Mouse (Mus musculus) hindbrain, embryonic 11.5 days (tissue): ENCODE measurements around the gene Atp5g2. TPM values are rescaled to one million over a fixed set of nuclear protein-coding genes. Genes with fewer than 3 reads are reported as not detected.
"Not testable (repeated sequence)": the region's sequence is repeated elsewhere in the genome, so short reads cannot be mapped to it uniquely, and the experiment has no call there.

Experiments used
- ATAC-seq: fragments of 200-750 bp; cut with Nextera tagmentation; 2 replicates; pipeline ENCODE4 v1.8.0; 2017; ENCODE audit warnings: mild to moderate bottlenecking, moderate TSS enrichment, moderate library complexity; ENCODE audit not compliant: low FRiP score
- DNase-seq: peaks from one replicate; pipeline ENCODE4 v3.0.0-alpha.2; 2015; ENCODE audit warnings: low spot score
- H3K27ac ChIP-seq: fragments of 300-500 bp; sonication (generic); 2 replicates; pipeline ENCODE4 v1.5.1; 2014; ENCODE audit warnings: mild to moderate bottlenecking, low read depth, low read length
- H3K27me3 ChIP-seq: fragments of 300-500 bp; sonication (generic); 2 replicates; pipeline ENCODE4 v1.6.1; 2014; ENCODE audit warnings: mild to moderate bottlenecking, low read length, moderate library complexity, mixed read lengths; ENCODE audit not compliant: control insufficient read depth, insufficient read depth
- H3K36me3 ChIP-seq: fragments of 300-500 bp; sonication (generic); 2 replicates; pipeline ENCODE4 v1.6.1; 2014; ENCODE audit warnings: mild to moderate bottlenecking, low read length, moderate library complexity, mixed read lengths; ENCODE audit not compliant: control insufficient read depth, insufficient read depth
- H3K4me1 ChIP-seq: fragments of 300-500 bp; sonication (generic); replicated peaks from 2 replicates; pipeline ENCODE4 v1.6.1; 2014; ENCODE audit warnings: low read length, mixed read lengths; ENCODE audit not compliant: control insufficient read depth, insufficient read depth
- H3K4me2 ChIP-seq: fragments of 300-500 bp; sonication (generic); replicated peaks from 2 replicates; pipeline ENCODE4 v1.6.1; 2014; ENCODE audit warnings: mild to moderate bottlenecking, low read depth, low read length
- H3K4me3 ChIP-seq: fragments of 300-500 bp; sonication (generic); 2 replicates; pipeline ENCODE4 v1.5.1; 2014; ENCODE audit warnings: low read depth, low read length
- H3K9ac ChIP-seq: fragments of 300-500 bp; sonication (generic); 2 replicates; pipeline ENCODE4 v1.6.1; 2014; ENCODE audit warnings: low read depth, low read length
- H3K9me3 ChIP-seq: fragments of 300-500 bp; sonication (generic); 2 replicates; pipeline ENCODE4 v1.6.1; 2016; ENCODE audit warnings: low read length; ENCODE audit not compliant: control insufficient read depth
- WGBS: fragments of 180-500 bp; shearing (Covaris S2); extraction: QIAGEN DNeasy Blood & Tissue Kit; methylation state at CpG from one replicate; pipeline ENCODE4 v1.1.7; 2014; 5-methylcytosine and 5-hydroxymethylcytosine counted together
- polyA plus RNA-seq: library from polyadenylated mRNA; unstranded; fragments of >200 nt; fragmentation: Nextera tagmentation; extraction: Ambion mirVana; gene quantifications from 2 replicates; pipeline ENCODE4 v1.2.1, GENCODE M21; 2014

Atp5g2 gene
- polyA plus RNA-seq, 1 experiment from 2014 or later: 66.0 TPM

DNA sequence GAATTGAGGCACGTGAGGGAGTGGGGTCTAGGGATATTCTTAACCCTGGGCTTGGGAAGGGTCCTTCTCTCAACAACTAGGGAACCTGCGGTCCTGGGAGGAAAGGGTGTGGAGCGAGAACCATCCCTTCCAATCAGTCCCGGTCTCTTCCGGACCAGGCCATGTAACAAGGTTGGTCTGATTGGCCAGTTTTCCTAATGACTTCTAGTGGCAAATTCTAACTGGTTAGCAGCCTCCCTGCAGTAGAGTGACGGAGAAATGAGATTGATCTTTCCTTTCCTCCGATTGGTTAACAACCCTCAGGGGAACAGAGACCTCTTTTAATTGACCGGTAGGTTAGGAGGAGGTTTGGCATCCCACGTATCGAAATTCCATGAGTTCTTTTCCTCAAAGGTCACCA is 1.4 kb upstream of the Atp5g2 start:
- Histone ChIP-seq H3K4me2 (peak overlapping the region; percentile 61), H3K4me1 (peaks cover 8% of the 10 kb centered on the region; the same call in 1 of the 2 replicates), H3K9ac (no peak overlapping the region), H3K27ac (peak overlapping the region; percentile 99), H3K4me3 (no peak overlapping the region), H3K9me3 (no peaks in the 10 kb centered on the region), H3K27me3 (no peaks in the 10 kb centered on the region), H3K36me3 (no peaks in the 10 kb centered on the region)
- 4% methylated on average over 10 of the region's 10 CpGs for WGBS
- ATAC-seq (peak; percentile 38), DNase-seq (peak; percentile 71)

DNA sequence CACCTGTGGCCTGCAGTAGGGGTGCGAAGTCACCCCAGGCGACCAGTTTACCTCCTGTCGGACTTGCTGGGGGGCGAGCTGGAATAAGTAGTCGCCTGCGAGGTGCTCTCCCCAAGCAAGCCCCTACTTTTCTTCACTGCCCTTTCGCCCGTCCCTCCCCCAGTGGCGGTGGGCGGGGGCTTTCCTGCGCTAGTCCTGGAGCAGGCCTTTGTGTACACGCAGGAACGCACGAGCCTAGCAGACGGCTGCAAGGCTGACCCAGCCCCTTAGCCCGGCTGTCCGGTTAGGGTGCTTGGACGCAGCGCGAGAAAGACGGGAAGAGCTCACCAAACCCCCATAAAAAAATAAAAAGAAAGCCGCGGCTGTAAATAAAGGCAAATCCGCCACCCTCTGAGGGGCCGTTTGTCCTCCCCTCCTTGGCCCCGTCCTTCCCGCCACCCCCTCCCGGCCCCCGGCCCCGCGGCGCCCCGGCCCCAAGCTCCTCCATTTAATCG is 384 bp downstream of the Atp5g2 start:
- H3K4me1 ChIP-seq: peaks cover 8% of the 10 kb centered on the region; the same call in 1 of the 2 replicates
- no peaks in the 10 kb centered on the region for H3K9me3 ChIP-seq
- DNase-seq (peak; percentile 86), ATAC-seq (peak; percentile 77)
- WGBS: 0% methylated on average over 32 of the region's 34 CpGs
- peak overlapping the region; percentile 99 for H3K27ac ChIP-seq
- peak overlapping the region; percentile 93 for H3K9ac ChIP-seq
- H3K27me3 ChIP-seq: no peaks in the 10 kb centered on the region
- peak overlapping the region; percentile 42 for H3K4me3 ChIP-seq
- H3K4me2 ChIP-seq: peak overlapping the region; percentile 61
- H3K36me3 ChIP-seq: peaks cover 2% of the 10 kb centered on the region; the same call in 1 of the 2 replicates

DNA sequence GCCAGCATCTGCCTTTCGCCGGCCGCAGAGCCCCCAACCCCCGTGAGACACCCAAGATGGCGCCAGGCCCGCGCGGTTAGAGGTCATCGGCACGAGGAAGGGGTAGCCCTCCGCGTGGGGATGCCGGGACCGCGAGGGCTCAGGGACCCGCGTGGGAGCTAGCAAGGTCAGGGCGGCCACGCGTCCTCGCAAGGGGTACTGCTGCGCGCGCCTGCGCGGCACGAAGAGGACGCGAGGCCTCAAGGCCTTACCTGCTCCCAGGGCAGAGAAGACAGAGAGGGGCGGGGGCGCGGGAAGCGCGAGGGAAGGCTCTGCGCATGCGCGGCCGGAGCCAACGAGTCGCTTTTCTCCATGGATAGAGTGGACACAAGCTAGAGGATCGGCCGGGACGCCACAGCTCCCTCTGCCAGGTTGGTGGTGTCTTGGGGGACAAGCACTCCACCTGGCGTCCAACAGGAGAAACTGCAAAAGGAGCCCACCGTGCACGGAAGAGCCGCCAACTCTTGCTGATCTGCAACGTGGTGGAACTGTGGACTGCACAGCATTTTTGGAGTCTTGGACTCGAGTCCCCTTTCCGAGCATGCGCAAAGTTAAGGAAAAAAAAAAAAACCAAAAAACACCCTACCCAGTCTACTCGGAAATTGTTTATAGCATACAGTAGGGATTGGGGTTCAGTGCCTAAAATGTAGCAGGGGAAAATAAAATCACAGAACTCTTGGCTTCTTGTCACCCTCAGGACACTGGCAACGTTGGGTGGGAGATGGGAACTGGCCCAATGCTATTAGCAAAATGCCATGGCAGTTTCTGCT is 1.2 kb downstream of the Atp5g2 start:
- ATAC-seq: peak; percentile 91

DNA sequence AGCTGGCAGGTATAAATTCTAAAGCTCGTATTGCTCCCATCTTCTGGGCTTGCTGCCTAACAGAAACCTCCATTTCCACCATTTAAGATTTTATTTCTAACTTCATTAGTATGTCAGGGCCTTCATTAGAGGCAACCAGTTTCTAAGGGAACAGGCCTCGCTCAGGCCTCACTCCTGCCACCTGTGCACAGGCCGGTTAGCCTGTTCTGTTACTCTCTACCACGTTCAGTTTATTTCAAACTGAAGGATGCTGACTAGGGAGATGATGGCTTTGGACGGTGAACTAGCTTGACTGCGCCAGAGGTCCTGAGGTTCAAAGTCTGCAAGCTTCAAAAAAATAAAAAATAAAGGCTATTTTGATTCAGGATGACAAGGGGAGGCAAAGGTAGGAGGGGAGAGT is 1.9 kb downstream of the Atp5g2 start:
- peak overlapping the region; percentile 97 for H3K9ac ChIP-seq
- peaks cover 5% of the 10 kb centered on the region; the same call in 1 of the 2 replicates for H3K36me3 ChIP-seq
- peaks cover 8% of the 10 kb centered on the region; the same call in 1 of the 2 replicates for H3K4me1 ChIP-seq
- peak overlapping the region; percentile 79 for H3K27ac ChIP-seq
- ATAC-seq (no peak), DNase-seq (no peak)
- WGBS: 13% methylated on average over 6 of the region's 6 CpGs
- H3K9me3 ChIP-seq: no peaks in the 10 kb centered on the region
- peak overlapping the region; percentile 72 for H3K4me2 ChIP-seq
- no peaks in the 10 kb centered on the region for H3K27me3 ChIP-seq
- peak overlapping the region; percentile 63 for H3K4me3 ChIP-seq

More for the DNA sequence above, 1.2 kb downstream of the Atp5g2 start:
- H3K9me3 ChIP-seq: no peaks in the 10 kb centered on the region
- H3K27ac ChIP-seq: peak overlapping the region; percentile 99
- WGBS: under 1% methylated on average over 53 of the region's 53 CpGs
- H3K4me2 ChIP-seq: peak overlapping the region; percentile 72
- H3K9ac ChIP-seq: peak overlapping the region; percentile 97
- H3K27me3 ChIP-seq: no peaks in the 10 kb centered on the region
- peak overlapping the region; percentile 63 for H3K4me3 ChIP-seq
- peaks cover 2% of the 10 kb centered on the region; the same call in 1 of the 2 replicates for H3K36me3 ChIP-seq
- H3K4me1 ChIP-seq: peaks cover 8% of the 10 kb centered on the region; the same call in 1 of the 2 replicates
- peak; percentile 99 for DNase-seq

DNA sequence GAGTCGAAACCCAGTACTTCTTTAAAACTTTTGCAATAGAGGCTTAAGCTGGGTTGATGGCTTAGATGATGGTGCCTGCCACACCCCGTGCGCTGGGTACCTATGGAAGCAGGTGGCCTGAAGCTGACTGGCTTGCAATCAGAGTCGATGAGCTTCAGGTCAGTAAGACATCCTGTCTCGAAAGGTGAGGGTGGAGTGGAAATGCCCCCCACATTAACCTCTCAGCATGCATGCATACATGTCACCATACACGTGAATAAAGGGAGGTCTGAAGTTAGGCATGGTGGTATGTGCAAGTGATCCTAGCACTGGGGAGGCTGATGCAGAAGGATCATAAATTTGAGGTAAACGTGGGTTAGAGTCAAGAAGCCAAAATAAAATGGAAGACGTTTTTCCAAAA is 2.6 kb downstream of the Atp5g2 start:
- DNase-seq (no peak), ATAC-seq (no peak)
- Histone ChIP-seq H3K27me3 (no peaks in the 10 kb centered on the region), H3K36me3 (peaks cover 5% of the 10 kb centered on the region), H3K4me3 (no peak overlapping the region), H3K9ac (no peak overlapping the region), H3K9me3 (no peaks in the 10 kb centered on the region), H3K4me1 (peaks cover 8% of the 10 kb centered on the region; the same call in 1 of the 2 replicates), H3K4me2 (no peak overlapping the region; the same call in 1 of the 2 replicates), H3K27ac (no peak overlapping the region)
- WGBS: 91% methylated on average over 8 of the region's 8 CpGs

DNA sequence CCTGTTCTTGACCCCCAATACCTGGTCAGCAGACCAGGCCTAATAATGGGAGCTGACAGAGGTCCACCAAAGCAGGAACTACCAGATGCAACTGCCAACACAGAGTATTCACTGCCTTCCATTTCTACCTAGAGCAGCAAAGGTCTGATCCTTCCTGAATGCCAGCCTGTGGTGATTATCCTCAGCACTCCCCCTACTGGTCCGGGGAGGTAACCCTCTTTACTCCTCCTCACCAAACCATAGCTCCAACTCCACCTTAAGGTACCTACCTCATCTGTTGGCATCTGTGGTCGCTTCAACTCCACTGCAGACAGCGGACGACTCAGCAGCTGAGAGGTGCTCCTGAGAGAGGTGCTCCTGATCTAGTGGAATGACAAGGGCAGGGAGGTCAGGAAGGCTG is 6.7 kb downstream of the Atp5g2 start:
- peak; percentile 68 for DNase-seq
- Histone ChIP-seq H3K4me3 (no peak overlapping the region), H3K9me3 (no peaks in the 10 kb centered on the region), H3K4me1 (no peaks in the 10 kb centered on the region; the same call in 1 of the 2 replicates), H3K9ac (no peak overlapping the region), H3K4me2 (no peak overlapping the region), H3K36me3 (peaks cover 17% of the 10 kb centered on the region), H3K27me3 (no peaks in the 10 kb centered on the region), H3K27ac (no peak overlapping the region)
- ATAC-seq: no peak
- WGBS: 50% methylated on average over 4 of the region's 4 CpGs

DNA sequence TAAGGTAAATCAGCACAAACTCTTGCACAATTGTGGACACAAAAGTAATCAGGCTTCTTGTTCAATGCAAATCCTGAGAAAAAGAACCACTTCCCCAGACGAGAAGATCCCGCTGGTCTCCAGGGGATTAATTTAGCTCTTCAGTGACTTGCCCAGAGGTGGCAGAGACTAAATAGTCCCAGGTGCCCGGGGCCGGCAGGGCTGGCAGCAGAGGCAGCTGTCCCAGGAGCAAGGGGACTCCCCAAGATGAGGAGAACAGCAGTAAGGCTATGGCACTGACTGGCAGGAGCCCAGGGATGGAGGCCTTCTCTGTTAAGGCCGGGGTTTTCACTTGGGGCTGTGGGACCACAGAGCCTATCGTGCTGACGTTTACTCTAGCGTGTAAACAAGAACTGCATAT is 8.3 kb downstream of the Atp5g2 start:
- 93% methylated on average over 8 of the region's 8 CpGs for WGBS
- Histone ChIP-seq H3K4me1 (no peaks in the 10 kb centered on the region), H3K4me2 (no peak overlapping the region), H3K4me3 (no peak overlapping the region), H3K36me3 (peaks cover 17% of the 10 kb centered on the region), H3K9me3 (no peaks in the 10 kb centered on the region), H3K9ac (no peak overlapping the region), H3K27ac (no peak overlapping the region), H3K27me3 (no peaks in the 10 kb centered on the region)
- ATAC-seq (no peak), DNase-seq (no peak)

DNA sequence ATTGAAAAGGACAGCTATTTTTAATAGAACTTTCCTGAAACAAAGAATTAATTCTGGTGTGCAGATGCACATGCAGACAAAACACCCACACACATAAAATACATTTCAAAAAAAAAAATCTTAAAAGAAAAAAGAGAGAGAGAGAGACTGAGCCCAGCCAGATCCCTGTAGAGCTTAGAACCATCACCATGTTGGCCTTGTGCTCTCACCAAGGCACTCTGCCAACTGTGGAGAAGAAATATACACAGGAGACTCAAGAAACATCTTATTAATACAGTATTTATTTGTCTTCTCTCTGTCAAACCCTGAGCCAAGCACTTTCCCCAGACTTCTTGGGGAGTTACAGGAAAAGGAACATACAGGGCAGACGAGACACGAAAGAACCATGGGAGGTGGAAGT is 9.6 kb downstream of the Atp5g2 start:
- not testable (repeated sequence) for H3K9ac ChIP-seq, DNase-seq, H3K4me2 ChIP-seq, H3K27me3 ChIP-seq, H3K4me3 ChIP-seq, H3K27ac ChIP-seq, H3K4me1 ChIP-seq, H3K9me3 ChIP-seq, ATAC-seq
- WGBS: no CpG with 5 or more reads among the region's 2 CpGs
- peaks cover 17% of the 10 kb centered on the region for H3K36me3 ChIP-seq
